ENCODE assay signal across 8 mouse cellular contexts in the genomic region with DNA sequence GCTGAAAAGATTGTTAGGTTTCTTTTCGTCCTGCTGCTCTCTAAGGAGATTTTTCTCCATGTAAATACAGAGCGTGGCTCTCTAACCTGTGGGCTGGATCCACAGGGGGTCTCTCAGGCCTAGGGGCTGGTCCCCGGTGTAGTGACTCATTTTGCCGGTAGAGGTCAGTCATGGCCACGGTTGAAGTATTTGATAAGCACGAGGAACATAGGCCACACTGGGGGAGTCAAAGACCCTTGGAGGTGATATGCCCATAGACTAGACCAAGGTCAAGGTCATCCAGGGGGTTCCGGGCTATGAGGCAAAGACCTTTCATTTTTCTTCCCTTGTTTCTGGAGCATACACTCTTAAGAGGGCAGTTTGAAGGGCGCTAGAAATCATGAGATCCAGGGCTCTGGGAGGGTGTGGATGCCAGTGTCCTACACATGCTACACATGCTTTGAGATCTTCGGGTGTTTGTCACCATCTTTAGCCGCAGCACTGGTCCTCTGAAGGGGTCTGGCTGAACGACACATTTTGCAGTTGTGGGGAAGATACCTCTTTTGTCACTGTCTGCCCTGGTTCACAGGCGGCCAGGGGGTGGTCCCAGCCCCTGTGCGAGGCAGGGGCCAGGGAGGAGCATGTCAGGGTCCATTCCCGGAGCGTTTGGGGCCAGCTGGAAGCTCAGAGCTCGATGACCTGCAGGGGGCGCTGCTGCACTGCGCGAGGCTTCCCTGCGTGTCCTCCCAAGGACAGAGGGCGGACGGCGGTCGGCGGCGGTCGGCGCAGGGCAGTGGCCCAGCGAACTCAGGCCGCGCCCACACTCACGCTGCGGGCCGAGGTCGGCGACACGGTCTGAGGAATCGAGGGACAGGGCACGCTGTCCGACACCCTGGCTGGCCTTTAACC.
DNase-seq lines count a peak whose midpoint lies in the region; ATAC-seq lines count a peak whose summit lies in the region.

No protein-coding gene starts in this region.

- no peaks in the 10 kb centered on the region for H3K36me3 ChIP-seq in hindbrain, embryonic 14.5 days (replicated peaks; ENCODE audit: control insufficient read depth, insufficient read depth)

- H3K9me3 ChIP-seq in hindbrain, embryonic 14.5 days (ENCODE audit: control insufficient read depth, low read length) = no peaks in the 10 kb centered on the region

- peak; percentile 80 for DNase-seq in R1 (ENCODE audit: low read depth, low spot score)
- DNase-seq in cerebellum, postnatal 10 days = peak; percentile 97 to 99
- peak; percentile 87 to 90 for DNase-seq in frontal cortex, postnatal 36 days (ENCODE audit: low spot score in 2 of 2)
- peak; percentile 96 for DNase-seq in hindbrain, embryonic 14.5 days (ENCODE audit: low spot score)
- DNase-seq in layer of hippocampus, postnatal 25 days (ENCODE audit: extremely low spot score in 1 of 2, low spot score in 1 of 2) = peak; percentile 90 to 97
- peak; percentile 86 for DNase-seq in lung, postnatal 14 days
- DNase-seq in retina, postnatal 7 days (ENCODE audit: low read depth, low spot score) = peak; percentile 82
- peak; percentile 68 for DNase-seq in urinary bladder, adult 2 months (ENCODE audit: low spot score)

- peaks cover 12% of the 10 kb centered on the region for H3K4me1 ChIP-seq in hindbrain, embryonic 14.5 days (replicated peaks; ENCODE audit: control insufficient read depth, insufficient read depth, low read length)

- ATAC-seq in hindbrain, embryonic 14.5 days (ENCODE audit: low FRiP score) = peak; percentile 92

- 2% methylated on average over 40 of the region's 40 CpGs for WGBS in hindbrain, embryonic 14.5 days

- H3K27ac ChIP-seq in hindbrain, embryonic 14.5 days = peak overlapping the region; percentile 78

- peak overlapping the region; percentile 45 for H3K4me3 ChIP-seq in hindbrain, embryonic 14.5 days (replicated peaks; ENCODE audit: low read length)

- H3K9ac ChIP-seq in hindbrain, embryonic 14.5 days = peak overlapping the region; percentile 71

- H3K27me3 ChIP-seq in hindbrain, embryonic 14.5 days (ENCODE audit: control insufficient read depth, insufficient read depth, low read length) = no peaks in the 10 kb centered on the region

- H3K4me2 ChIP-seq in hindbrain, embryonic 14.5 days (replicated peaks) = peak overlapping the region; percentile 86

Comparison
In these comparisons a context has a peak if more than half of its experiments do, and no peak if none do; other contexts are left out.
1. Peak in every context shown above with its lines: DNase-seq, ATAC-seq, H3K4me3 ChIP-seq and H3K27ac ChIP-seq.